Mouse (Mus musculus) adrenal gland, adult 10 weeks (tissue): ENCODE measurements around the gene Cd151. TPM values are rescaled to one million over a fixed set of nuclear protein-coding genes. Genes with fewer than 3 reads are reported as not detected.

Experiments used
- polyA plus RNA-seq: library from polyadenylated mRNA; stranded (reverse); fragments of 350-450 nt; fragmentation: Illumina TruSeq; extraction: RNeasy Lipid Tissue Mini Kit (QIAGEN cat#74804); gene quantifications from one replicate; pipeline ENCODE4 v1.2.3, GENCODE M21; 2014; ENCODE audit warnings: low read depth, low replicate concordance

Cd151 gene
- polyA plus RNA-seq = 96.8 TPM

GRCm38 (mm10) chr7:141467230-141468030 is at the start of gene Cd151:
TSS of gene Cd151 (plus strand) at chr7:141467392.

DNA sequence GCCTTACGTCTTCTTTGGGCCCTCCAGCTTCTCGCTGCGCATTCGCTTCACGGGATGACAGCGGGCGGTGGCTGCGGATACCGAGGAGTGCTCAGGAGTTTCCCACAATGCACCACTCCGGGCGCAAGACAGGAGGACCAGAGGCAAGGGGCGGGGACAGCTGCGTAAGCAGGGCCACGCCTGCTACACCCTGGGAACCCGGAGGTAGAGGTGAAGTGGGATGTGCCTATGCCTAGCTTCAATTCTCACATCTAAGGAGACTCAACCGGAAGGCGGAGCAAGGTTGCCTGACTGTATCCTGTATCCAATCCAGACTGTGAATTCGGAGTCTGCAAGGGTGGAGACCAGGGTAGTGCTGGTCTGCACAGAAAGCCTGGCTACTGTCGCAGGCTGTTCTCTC is 37.9 kb upstream of the Cd151 start, which contains the start of gene Cend1:
Gene Cend1 (minus strand): TSS at position 182 of the 400 bp plus-strand sequence.

GRCm38 (mm10) chr7:141437178-141438120 is 29.7 kb upstream of the Cd151 start, which contains the start of gene Slc25a22:
TSS of gene Slc25a22 (minus strand) at chr7:141437892.

DNA sequence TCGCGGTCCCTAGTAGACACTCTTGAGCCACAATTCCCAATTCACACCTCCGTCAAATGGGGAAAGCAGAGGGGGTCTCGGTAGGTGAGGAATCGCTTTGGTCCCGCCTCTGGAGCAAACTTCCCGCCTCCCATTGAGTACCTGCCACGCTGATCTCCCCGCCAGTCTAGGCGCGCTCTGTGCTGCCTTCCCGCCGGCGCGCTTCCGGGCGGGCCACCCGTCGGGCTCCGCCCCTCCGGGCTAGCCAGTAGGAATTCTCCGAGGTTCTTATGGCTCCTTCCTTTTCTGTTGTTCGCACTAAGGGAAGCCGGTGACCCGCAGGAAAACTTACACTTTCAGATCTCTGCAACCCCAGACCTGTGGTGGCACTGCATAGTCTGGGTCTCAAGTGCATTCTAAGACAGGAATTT is 23.4 kb upstream of the Cd151 start, which contains the start of gene Pidd1:
Gene Pidd1 (minus strand): TSS at position 198 of the 410 bp plus-strand sequence.

GRCm38 (mm10) chr7:141447110-141447991 is 19.8 kb upstream of the Cd151 start, which contains the start of gene Rplp2:
TSS of gene Rplp2 (plus strand) at chr7:141447370.

GRCm38 (mm10) chr7:141454967-141455551 is 12.1 kb upstream of the Cd151 start, which contains the start of gene Pnpla2:
TSS of gene Pnpla2 (plus strand) at chr7:141455198.

GRCm38 (mm10) chr7:141460391-141461113 is 6.6 kb upstream of the Cd151 start, which contains the start of gene Cracr2b:
TSS of gene Cracr2b (plus strand) at chr7:141461094.

GRCm38 (mm10) chr7:141475011-141475804 is 8.0 kb downstream of the Cd151 start, which contains the start of the genes Polr2l and Tspan4:
TSS of gene Polr2l (minus strand) at chr7:141475132.
TSS of gene Tspan4 (plus strand) at chr7:141475240.

Other genes with a start within 250 kb of the Cd151 start
- 17.6 TPM for gene Phrf1, start 238.6 kb upstream of the Cd151 start, polyA plus RNA-seq
- gene Irf7, start 200.9 kb upstream of the Cd151 start, polyA plus RNA-seq = 19.8 TPM
- 1.3 TPM for gene Cdhr5, start 190.6 kb upstream of the Cd151 start, polyA plus RNA-seq
- gene Sct, start 188.3 kb upstream of the Cd151 start, polyA plus RNA-seq = not detected
- gene Drd4, start 175.4 kb upstream of the Cd151 start, polyA plus RNA-seq = not detected
- gene Deaf1, start 139.7 kb upstream of the Cd151 start, polyA plus RNA-seq = 0.93 TPM
- gene Tmem80, start 139.7 kb upstream of the Cd151 start, polyA plus RNA-seq = 18.5 TPM
- not detected for gene Eps8l2, start 128.5 kb upstream of the Cd151 start, polyA plus RNA-seq
- gene Taldo1, start 75.2 kb upstream of the Cd151 start, polyA plus RNA-seq = 37.2 TPM
- 9.3 TPM for gene Gatd1, start 53.3 kb upstream of the Cd151 start, polyA plus RNA-seq
- gene Cend1, start 37.9 kb upstream of the Cd151 start, polyA plus RNA-seq = 1.0 TPM
- 2.9 TPM for gene Slc25a22, start 29.5 kb upstream of the Cd151 start, polyA plus RNA-seq
- gene Pidd1, start 23.4 kb upstream of the Cd151 start, polyA plus RNA-seq = 0.23 TPM
- gene Rplp2, start 20.0 kb upstream of the Cd151 start, polyA plus RNA-seq = 10.8 TPM
- gene Pnpla2, start 12.2 kb upstream of the Cd151 start, polyA plus RNA-seq = 15.2 TPM
- not detected for gene Cracr2b, start 6.3 kb upstream of the Cd151 start, polyA plus RNA-seq
- 6.1 TPM for gene Polr2l, start 7.7 kb downstream of the Cd151 start, polyA plus RNA-seq
- 1.6 TPM for gene Tspan4, start 7.8 kb downstream of the Cd151 start, polyA plus RNA-seq
- gene Chid1, start 72.5 kb downstream of the Cd151 start, polyA plus RNA-seq = 7.0 TPM
- 45.8 TPM for gene Ap2a2, start 94.8 kb downstream of the Cd151 start, polyA plus RNA-seq
- not detected for gene Muc6, start 187.9 kb downstream of the Cd151 start, polyA plus RNA-seq
- not detected for gene Muc2, start 222.9 kb downstream of the Cd151 start, polyA plus RNA-seq